Mouse (Mus musculus): Measurements from ENCODE around the gene Cpeb1. TPM values are rescaled to one million over a fixed set of nuclear protein-coding genes. Genes with fewer than 3 reads are reported as not detected.

The Cpeb1 gene
- not detected in 4 replicates for total RNA-seq (2023)

DNA sequence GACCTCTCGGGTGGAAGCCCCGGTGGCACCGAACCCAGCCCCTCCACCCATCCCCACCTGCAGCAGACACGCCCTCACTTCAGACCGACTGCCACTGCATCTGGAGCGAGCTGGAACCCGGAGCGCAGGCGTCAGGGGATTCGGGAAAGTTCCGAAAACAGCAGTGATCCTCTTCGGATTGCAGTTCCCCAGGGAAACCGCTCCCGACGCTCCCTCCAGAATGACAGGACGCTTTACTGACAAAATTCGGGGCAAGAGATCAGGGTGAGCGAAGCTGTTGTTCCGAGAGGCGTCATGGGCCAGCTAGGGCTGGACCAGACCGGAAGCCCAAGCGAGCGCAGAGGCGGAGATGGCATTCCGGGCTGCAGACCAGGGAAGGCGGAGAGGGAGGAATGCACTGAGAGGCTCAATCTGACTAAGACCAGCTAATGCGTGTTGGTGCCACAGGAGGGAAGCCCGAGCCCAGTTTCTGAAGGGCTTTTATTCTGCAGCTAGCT lies at the start of gene Cpeb1:
Gene Cpeb1, minus strand, starts transcription at position 311 of the 497 bp plus-strand sequence.

DNA sequence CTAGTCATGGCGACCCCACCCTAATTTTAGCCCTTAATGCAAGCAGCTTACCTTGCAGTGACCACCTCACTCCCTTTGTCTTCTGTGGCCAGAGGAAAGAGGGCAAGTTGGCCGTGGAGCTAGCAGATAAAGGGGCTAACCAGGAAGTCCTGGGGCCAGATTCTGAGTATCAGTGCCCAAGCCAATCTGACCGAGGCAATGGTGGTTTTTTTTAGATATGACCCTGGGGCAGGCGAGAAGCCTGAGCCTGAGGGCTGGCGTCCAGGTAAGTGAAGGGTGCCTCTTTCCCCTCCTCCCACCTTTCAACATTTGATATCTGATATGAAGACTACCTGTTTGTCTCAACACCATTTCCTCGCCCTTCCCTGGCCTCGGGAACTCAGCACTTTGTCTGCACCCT lies 42.9 kb upstream of the Cpeb1 start, which contains the start of gene BC048679:
Gene BC048679, minus strand, starts transcription at position 101 of the 400 bp plus-strand sequence.

DNA sequence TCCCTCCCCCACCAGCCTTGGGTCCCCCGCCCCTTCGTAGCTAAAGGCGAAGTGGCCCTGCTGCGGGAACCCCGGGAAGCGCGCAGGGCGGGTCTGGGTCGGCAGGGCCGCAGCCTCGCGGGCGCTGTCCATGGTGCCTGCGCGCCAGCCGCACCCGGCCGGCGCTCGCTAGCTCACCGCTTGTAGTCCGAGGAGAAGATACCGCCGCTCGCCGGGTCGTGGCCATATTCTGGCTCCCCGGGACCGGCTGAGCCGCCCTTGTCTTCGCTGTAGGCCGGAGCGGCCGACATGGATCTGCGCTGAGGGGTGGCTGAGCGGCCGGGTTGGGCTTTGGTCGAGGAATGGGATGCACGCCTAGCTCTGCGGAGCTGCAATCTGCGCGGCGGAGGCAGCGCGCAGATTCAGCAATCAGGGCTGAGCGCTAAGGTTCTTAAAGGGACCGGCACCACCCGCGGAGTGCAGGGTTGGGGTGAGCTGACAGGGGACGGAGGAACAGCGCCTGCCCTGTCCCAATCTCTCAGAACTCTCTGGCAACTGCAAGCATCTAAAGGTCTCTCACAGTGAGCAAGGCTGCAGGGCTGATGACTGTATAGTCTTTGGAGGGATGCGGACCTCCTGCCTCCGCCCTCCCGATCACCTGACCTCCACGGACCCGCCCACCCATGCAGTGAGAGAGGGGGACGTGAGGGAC lies 38.2 kb upstream of the Cpeb1 start, which contains the start of gene Ap3b2:
Gene Ap3b2, minus strand, starts transcription at position 595 of the 691 bp plus-strand sequence.

DNA sequence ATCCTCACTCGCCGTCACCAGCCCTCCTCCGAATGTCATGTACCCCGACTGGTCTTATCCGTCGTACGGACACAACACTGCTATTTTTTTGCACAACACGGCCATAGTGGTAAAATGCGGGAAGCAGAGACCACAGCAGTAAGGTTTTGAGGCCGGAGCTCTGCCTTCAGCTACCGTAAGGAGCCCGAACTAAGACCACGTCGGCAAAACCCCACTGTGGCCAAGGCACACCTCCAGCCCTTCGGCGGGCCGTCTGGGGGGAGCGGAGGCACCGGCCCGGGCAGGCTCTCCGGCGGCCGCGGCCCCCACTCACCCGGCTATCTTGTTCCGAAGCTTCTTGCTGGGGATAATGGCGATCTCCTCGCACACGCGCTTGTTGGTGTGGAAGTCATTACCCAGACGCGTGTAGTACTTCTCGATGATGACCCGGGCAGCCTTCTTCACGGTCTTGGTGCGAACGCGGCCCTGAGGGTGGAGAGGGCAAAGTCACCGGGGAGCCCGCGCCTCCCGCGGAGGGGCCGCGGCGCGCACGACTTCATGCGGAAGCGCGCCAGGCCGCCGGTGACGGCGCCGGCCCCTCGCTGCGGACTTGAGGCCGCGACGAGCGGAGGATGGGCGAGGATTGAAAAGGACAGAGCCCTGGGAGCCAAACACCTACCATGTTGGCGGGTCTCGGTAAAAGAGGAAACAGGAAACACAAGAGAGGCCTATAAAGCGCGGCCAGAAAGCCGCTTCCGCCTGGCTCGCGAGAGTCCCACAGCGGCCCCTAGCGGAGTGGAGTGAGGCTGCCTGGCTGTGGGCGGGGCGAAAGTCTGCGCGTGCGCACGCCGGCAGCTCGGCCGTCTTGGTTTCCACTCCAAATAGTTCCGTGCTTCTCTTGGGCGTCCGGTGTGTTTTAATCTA lies 110.5 kb downstream of the Cpeb1 start, which contains the start of gene Rps17:
Gene Rps17, minus strand, starts transcription at position 711 of the 903 bp plus-strand sequence.

Other genes with a start within 250 kb of the Cpeb1 start
- 11.7 to 15.1 TPM (median 14.4 TPM) in 4 replicates for gene Pde8a, start 241.9 kb downstream of the Cpeb1 start, total RNA-seq (2023)
- gene Rps17, start 110.2 kb downstream of the Cpeb1 start, total RNA-seq (2023), result 1,669 to 1,834 TPM (median 1,740 TPM) in 4 replicates
- not detected in 4 replicates for gene Ap3b2, start 38.5 kb upstream of the Cpeb1 start, total RNA-seq (2023)
- gene BC048679, start 42.8 kb upstream of the Cpeb1 start, total RNA-seq (2023), result not detected in 4 replicates
- gene Fsd2, start 111.5 kb upstream of the Cpeb1 start, total RNA-seq (2023), result 0.52 to 0.72 TPM (median 0.53 TPM) in 3 of 4 replicates, not detected in the other
- 28.5 to 29.8 TPM (median 28.8 TPM) in 4 replicates for gene Whamm, start 115.8 kb upstream of the Cpeb1 start, total RNA-seq (2023)